Mouse (Mus musculus) bone marrow macrophage, adult 2 months (primary cell): ENCODE results near the gene Lpar3. TPM values are rescaled to one million over a fixed set of nuclear protein-coding genes. Genes with fewer than 3 reads are reported as not detected.
A peak's percentile ranks its signal among the peaks of the same experiment; 100 is the strongest.

Source experiments
- H3K27ac ChIP-seq: 2 replicates; pipeline ENCODE4 v1.5.1; 2012; ENCODE audit warnings: low read depth, low read length; ENCODE audit not compliant: insufficient read depth
- H3K4me1 ChIP-seq: 2 replicates; pipeline ENCODE4 v1.6.1; 2012; ENCODE audit warnings: low read length; ENCODE audit not compliant: control insufficient read depth, insufficient read depth
- H3K4me3 ChIP-seq: 2 replicates; pipeline ENCODE4 v1.5.1; 2012; ENCODE audit warnings: mild to moderate bottlenecking, low read length, moderate library complexity; ENCODE audit not compliant: insufficient read depth
- CTCF ChIP-seq: IDR thresholded peaks from 2 replicates; pipeline ENCODE4 v1.5.1; 2012; ENCODE audit warnings: low read depth, mild to moderate bottlenecking, low read length, moderate library complexity
- POLR2A ChIP-seq: IDR thresholded peaks from 2 replicates; pipeline ENCODE4 v1.6.1; 2012; ENCODE audit warnings: mild to moderate bottlenecking, low read depth, low read length, borderline replicate concordance
- polyA plus RNA-seq: library from polyadenylated mRNA; stranded (reverse); fragments of >200 nt; gene quantifications from 2 replicates; pipeline ENCODE4 v1.2.4, GENCODE M21; 2012; ENCODE audit not compliant: missing spikeins, insufficient read depth, insufficient read length

The Lpar3 gene
- polyA plus RNA-seq, 1 experiment, result not detected

DNA sequence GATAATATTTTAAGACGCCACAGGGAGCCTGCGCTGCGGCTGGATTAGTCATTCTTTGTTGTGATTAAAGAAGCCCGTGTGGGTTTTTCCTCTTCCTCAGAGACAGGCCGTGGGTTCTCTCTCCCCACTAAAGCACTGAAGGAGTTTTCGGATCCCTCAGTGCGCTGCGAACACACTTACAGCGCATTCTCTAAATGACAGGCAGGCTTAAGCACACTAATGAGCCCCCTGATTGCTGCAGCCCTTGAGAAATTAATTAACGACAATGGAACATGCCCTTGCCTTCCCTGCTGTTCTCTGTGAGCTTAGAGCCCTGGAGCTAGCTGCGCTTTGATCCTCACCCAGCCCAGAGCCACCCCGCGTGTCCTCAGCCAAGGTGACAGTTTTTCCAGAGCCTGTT is 98.2 kb downstream of the Lpar3 start:
- H3K4me1 ChIP-seq, result no peaks in the 10 kb centered on the region
- TF ChIP-seq POLR2A (no peak), CTCF (no peak)
- H3K27ac ChIP-seq, result no peak overlapping the region
- no peak overlapping the region for H3K4me3 ChIP-seq

- no peaks in the 10 kb centered on the region for H3K4me1 ChIP-seq
- H3K27ac ChIP-seq, result no peak overlapping the region
- H3K4me3 ChIP-seq, result no peak overlapping the region
- no peak for TF ChIP-seq CTCF
- TF ChIP-seq POLR2A, result no peak
These were observed 98.7 kb downstream of the Lpar3 start for GRCm38 (mm10) chr3:146319503-146319902.

GRCm38 (mm10) chr3:146324949-146325348 is 104.2 kb downstream of the Lpar3 start:
- TF ChIP-seq POLR2A (no peak), CTCF (no peak)
- H3K4me1 ChIP-seq, result peaks cover 14% of the 10 kb centered on the region
- H3K4me3 ChIP-seq, result no peak overlapping the region
- no peak overlapping the region for H3K27ac ChIP-seq

DNA sequence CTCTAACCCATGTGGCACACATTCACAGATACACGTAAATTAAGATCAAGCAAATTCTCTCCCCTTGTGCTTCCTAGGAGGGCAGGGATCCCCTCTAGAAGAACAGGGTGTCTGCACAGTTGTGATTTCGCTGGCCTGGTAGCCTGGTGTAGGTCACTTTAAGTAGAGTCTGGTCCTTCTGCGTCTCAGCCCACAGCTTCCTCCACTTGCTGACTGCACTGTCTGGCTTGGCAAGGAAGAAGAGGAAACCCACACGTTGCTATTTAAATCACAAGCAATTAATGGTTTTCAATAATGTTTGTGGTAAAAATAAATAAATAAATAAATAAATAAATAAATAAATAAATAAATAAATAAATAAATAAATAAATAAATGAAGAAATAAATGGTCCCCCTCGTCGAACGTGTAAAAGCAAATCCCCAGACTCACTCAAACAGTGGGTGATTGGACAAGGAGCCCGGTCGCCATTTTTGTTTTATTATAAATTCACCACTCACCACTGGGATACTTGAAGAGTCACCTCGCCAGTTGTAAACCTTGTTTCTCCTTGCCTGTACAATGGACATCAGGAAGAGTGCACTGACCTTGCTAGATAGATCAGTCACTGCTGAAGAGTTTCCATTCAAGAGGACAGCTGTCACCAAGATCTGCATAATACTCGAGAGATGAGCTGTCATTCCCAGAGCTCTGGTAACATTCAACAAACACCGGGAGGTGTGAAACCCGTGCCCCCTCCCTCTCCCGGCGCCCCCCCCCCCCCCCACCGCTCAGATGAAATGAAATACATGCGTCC is 106.2 kb downstream of the Lpar3 start:
- Histone ChIP-seq H3K4me1 (peaks cover 25% of the 10 kb centered on the region), H3K27ac (no peak overlapping the region), H3K4me3 (no peak overlapping the region)
- TF ChIP-seq POLR2A, result no peak
- no peak for TF ChIP-seq CTCF

- Histone ChIP-seq H3K27ac (no peak overlapping the region), H3K4me1 (peaks cover 26% of the 10 kb centered on the region), H3K4me3 (peak overlapping the region; percentile 30)
- TF ChIP-seq CTCF, result no peak
- no peak for TF ChIP-seq POLR2A
These were observed 106.9 kb downstream of the Lpar3 start for GRCm38 (mm10) chr3:146327537-146328255.

- H3K4me3 ChIP-seq, result no peak overlapping the region
- peaks cover 32% of the 10 kb centered on the region for H3K4me1 ChIP-seq
- TF ChIP-seq POLR2A, result no peak
- TF ChIP-seq CTCF, result no peak
These were observed 108.0 kb downstream of the Lpar3 start for GRCm38 (mm10) chr3:146328749-146329148.

DNA sequence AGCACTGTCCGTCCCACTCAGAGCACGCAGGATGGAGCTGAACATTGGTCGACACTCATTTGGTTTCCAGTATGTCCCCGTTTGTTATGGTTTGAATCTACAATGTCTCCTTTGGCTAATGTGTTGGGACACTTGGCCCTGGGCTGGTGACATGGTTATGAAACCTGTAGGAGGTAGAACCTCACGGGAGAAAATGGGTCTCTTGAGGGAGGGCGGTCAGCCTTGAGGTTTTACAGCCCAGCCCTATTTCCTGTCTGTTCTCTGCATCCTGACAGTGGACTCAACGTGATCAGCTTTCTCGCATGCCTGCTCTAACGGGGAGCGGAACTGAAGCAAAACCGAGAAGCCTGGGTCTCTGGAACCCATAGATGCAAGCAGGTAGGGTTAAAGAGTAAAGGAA is 111.1 kb downstream of the Lpar3 start:
- peaks cover 30% of the 10 kb centered on the region for H3K4me1 ChIP-seq
- no peak for TF ChIP-seq POLR2A
- TF ChIP-seq CTCF, result no peak
- no peak overlapping the region for H3K27ac ChIP-seq
- no peak overlapping the region for H3K4me3 ChIP-seq

More at GRCm38 (mm10) chr3:146328749-146329148, 108.0 kb downstream of the Lpar3 start:
- H3K27ac ChIP-seq, result no peak overlapping the region

- peaks cover 23% of the 10 kb centered on the region for H3K4me1 ChIP-seq
- H3K4me3 ChIP-seq, result no peak overlapping the region
- no peak for TF ChIP-seq POLR2A
- TF ChIP-seq CTCF, result no peak
- H3K27ac ChIP-seq, result no peak overlapping the region
These were observed 112.5 kb downstream of the Lpar3 start for GRCm38 (mm10) chr3:146333270-146333669.

DNA sequence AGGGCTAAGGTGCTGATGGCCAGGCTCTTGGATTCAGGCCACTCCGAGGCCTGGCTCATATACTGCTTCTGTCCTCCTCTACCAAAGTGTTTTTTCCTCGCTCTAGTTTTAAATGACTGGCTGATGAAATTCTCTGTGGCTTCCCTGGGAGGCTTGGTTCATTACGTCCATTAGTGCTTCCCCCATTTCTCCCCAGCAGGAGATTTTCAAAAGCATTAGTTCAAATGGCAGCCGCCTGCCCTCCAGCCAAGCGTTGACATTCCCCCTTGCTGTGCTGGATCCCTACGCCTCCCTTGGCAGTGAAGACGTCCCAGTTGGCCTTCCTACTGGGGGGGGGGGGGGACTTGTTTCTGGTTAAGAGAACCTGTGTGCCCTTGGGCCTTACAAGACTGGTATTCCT is 113.3 kb downstream of the Lpar3 start:
- Histone ChIP-seq H3K4me3 (no peak overlapping the region), H3K4me1 (peaks cover 19% of the 10 kb centered on the region), H3K27ac (no peak overlapping the region)
- TF ChIP-seq POLR2A (no peak), CTCF (no peak)

Other genes with a start within 250 kb of the Lpar3 start
- 0.24 TPM in 1 of 2 replicates, not detected in the other for gene Syde2, start 233.1 kb upstream of the Lpar3 start, polyA plus RNA-seq
- not detected in 2 replicates for gene Wdr63, start 112.8 kb upstream of the Lpar3 start, polyA plus RNA-seq
- 4.7 and 6.5 TPM in 2 replicates for gene Mcoln3, start 103.5 kb upstream of the Lpar3 start, polyA plus RNA-seq
- 33.5 and 35.3 TPM in 2 replicates for gene Mcoln2, start 71.1 kb upstream of the Lpar3 start, polyA plus RNA-seq
- 6.1 and 6.9 TPM in 2 replicates for gene Ssx2ip, start 183.7 kb downstream of the Lpar3 start, polyA plus RNA-seq
- gene Ctbs, start 228.8 kb downstream of the Lpar3 start, polyA plus RNA-seq, result 27.2 and 31.6 TPM in 2 replicates